Mouse (Mus musculus) heart, adult 11 months (tissue): ENCODE results near the gene Adam1a.
"Not testable (repeated sequence)": the region's sequence is repeated elsewhere in the genome, so short reads cannot be mapped to it uniquely, and the experiment has no call there.

Experiments used
- DNase-seq: peaks from one replicate; pipeline ENCODE4 v3.0.0; 2022

Adam1a gene

GRCm38 (mm10) chr5:121562436-121562835 lies 17.2 kb upstream of the Adam1a start:
- no peak for DNase-seq

- no peak for DNase-seq
Observed at GRCm38 (mm10) chr5:121549196-121549595, 3.9 kb upstream of the Adam1a start.

- DNase-seq, result no peak
Observed at GRCm38 (mm10) chr5:121547084-121547483, 1.8 kb upstream of the Adam1a start.

- no peak for DNase-seq
Observed at GRCm38 (mm10) chr5:121546530-121546895, 1.2 kb upstream of the Adam1a start.

GRCm38 (mm10) chr5:121545793-121546529 lies 679 bp upstream of the Adam1a start, which contains the start of gene Mapkapk5:
TSS of gene Mapkapk5 (minus strand) at chr5:121545905.
- peak; percentile 99 for DNase-seq

GRCm38 (mm10) chr5:121543370-121543769 lies 1.9 kb downstream of the Adam1a start:
- no peak for DNase-seq

GRCm38 (mm10) chr5:121541235-121541634 lies 4.0 kb downstream of the Adam1a start:
- DNase-seq, result no peak

GRCm38 (mm10) chr5:121540066-121540465 lies 5.2 kb downstream of the Adam1a start:
- DNase-seq, result no peak

- no peak for DNase-seq
Observed at GRCm38 (mm10) chr5:121537588-121537987, 7.7 kb downstream of the Adam1a start.

GRCm38 (mm10) chr5:121536921-121537555 lies 8.2 kb downstream of the Adam1a start:
- no peak for DNase-seq

- no peak for DNase-seq
Observed at GRCm38 (mm10) chr5:121535116-121535515, 10.2 kb downstream of the Adam1a start.

GRCm38 (mm10) chr5:121534521-121534920 lies 10.8 kb downstream of the Adam1a start:
- no peak for DNase-seq

GRCm38 (mm10) chr5:121526961-121527360 lies 18.3 kb downstream of the Adam1a start:
- DNase-seq, result peak; percentile 95

- DNase-seq, result no peak
Observed at GRCm38 (mm10) chr5:121526526-121526925, 18.8 kb downstream of the Adam1a start.

- peak; percentile 92 for DNase-seq
Observed at GRCm38 (mm10) chr5:121525774-121526450, 19.4 kb downstream of the Adam1a start.

- not testable (repeated sequence) for DNase-seq
Observed at GRCm38 (mm10) chr5:121519758-121520157, 25.5 kb downstream of the Adam1a start.

GRCm38 (mm10) chr5:121518983-121519382 lies 26.3 kb downstream of the Adam1a start:
- DNase-seq, result no peak

GRCm38 (mm10) chr5:121510009-121510408 lies 35.3 kb downstream of the Adam1a start:
- DNase-seq, result no peak

- DNase-seq, result no peak
Observed at GRCm38 (mm10) chr5:121506846-121507245, 38.4 kb downstream of the Adam1a start.

- no peak for DNase-seq
Observed at GRCm38 (mm10) chr5:121503231-121503630, 42.1 kb downstream of the Adam1a start, which contains the start of gene Adam1b. TSS of gene Adam1b (minus strand) at chr5:121503435.

GRCm38 (mm10) chr5:121501424-121501996 lies 43.8 kb downstream of the Adam1a start:
- DNase-seq, result not testable (repeated sequence)

- no peak for DNase-seq
Observed at GRCm38 (mm10) chr5:121500719-121501118, 44.6 kb downstream of the Adam1a start.

GRCm38 (mm10) chr5:121493305-121493704 lies 52.0 kb downstream of the Adam1a start:
- no peak for DNase-seq
